Mouse (Mus musculus) 3T3-L1 (cell line): Measurements from ENCODE around the gene Cdh1.
"Not testable (repeated sequence)": the region's sequence is repeated elsewhere in the genome, so short reads cannot be mapped to it uniquely, and the experiment has no call there.

Experiments used
- DNase-seq: peaks from one replicate; pipeline ENCODE4 v3.0.0-alpha.2; 2015; ENCODE audit warnings: low read depth, low spot score

Cdh1 gene

GRCm38 (mm10) chr8:106603131-106603819, at the start of gene Cdh1:
TSS of gene Cdh1 (plus strand) at chr8:106603351.
- DNase-seq, result no peak

DNA sequence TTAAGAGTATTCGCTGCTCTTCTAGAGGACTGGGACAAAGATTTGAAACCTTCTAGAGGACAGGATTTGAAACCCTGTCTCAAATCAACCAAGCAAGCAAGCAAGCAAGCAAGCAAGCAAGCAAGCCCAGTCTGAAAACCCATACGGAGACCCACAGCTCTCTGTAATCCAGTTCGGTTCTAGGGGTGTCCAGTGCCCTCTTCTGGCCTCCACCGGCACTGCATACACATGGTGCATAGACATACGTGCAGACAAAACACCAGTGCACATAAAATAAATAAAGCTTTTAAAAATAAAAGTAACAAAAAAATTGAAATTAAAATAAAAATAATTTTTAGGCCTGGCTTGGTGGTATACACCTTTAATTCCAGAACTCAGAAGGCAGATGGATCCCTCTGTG, 49.1 kb upstream of the Cdh1 start:
- DNase-seq, result no peak

- no peak for DNase-seq
These were observed 47.0 kb upstream of the Cdh1 start for GRCm38 (mm10) chr8:106556068-106556645.

GRCm38 (mm10) chr8:106559844-106560243, 43.3 kb upstream of the Cdh1 start:
- DNase-seq, result no peak

DNA sequence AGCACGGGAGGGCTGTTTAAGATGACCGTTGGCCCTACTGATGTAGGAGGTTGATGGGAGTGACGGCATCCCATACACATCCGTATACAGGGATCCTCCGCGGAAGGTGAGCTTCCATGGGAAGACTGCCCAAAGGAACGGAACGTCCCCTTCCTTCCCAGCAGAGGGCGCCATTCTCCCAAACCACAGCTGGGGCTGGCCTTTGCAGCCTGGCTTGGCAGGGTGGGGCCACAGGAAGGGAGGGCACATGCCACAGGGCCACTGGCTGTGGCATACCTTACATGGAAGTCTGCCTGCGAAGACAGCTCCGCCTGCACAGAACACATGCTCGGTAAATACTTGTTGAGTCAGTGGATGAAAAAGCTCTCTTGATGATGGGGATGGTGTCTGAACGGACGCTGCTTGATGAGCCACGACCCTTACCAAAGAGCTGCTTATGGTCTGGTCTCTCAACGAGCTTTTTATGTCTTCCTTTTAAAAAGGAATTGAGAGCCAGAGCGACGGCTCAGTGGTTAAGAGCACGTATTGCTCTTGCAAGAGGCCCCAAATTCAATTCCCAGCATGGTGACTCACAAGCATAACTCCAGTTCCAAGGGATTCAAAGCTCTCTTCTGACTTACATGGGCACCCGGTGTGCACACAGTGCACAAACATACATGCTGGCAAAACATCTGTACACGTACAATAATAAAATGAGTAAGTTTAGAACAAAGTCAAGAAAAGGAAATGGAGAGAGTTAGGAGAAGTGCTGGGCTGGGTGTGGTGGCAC, 41.9 kb upstream of the Cdh1 start:
- DNase-seq, result peak; percentile 71

- peak; percentile 65 for DNase-seq
These were observed 39.4 kb upstream of the Cdh1 start for GRCm38 (mm10) chr8:106563691-106564182.

GRCm38 (mm10) chr8:106569006-106569405, 34.1 kb upstream of the Cdh1 start:
- DNase-seq, result no peak

DNA sequence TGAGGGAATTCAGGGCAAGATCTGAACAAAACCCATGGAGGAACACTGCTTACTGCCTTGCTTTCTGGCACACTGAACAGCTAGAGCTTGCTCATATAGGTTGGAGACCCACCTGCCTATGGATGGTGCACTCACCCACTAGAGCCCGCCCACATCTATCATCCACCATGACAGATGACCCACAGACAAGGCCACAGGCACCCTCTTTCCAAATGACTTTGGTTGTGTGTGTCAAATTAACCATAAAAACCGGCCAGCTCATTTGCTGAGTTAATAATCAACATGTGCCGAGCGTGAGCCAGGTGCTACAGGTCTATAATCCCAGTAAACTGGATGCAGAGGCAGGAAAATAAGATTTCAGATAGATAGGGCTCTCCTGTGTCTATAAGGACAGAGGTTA, 32.8 kb upstream of the Cdh1 start:
- no peak for DNase-seq

GRCm38 (mm10) chr8:106571551-106572172, 31.5 kb upstream of the Cdh1 start:
- DNase-seq, result no peak

DNA sequence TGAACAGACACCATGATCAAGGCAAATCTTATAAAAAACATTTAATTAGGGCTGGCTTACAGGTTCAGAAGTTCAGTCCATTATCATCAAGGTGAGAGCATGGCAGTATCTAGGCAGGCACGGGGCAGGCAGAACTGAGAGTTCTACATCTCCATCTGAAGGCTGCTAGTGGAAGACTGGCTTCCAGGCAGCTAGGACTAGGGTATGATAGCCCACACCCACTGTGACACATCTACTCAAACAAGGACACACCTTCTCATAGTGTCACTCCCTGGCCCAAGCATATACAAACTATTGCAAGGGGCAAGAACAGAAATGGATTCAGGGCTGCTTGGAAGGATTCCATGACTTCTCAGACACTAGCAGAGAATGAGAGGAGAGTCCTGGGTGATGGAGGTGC, 31.0 kb upstream of the Cdh1 start:
- DNase-seq, result not testable (repeated sequence)

- not testable (repeated sequence) for DNase-seq
These were observed 30.0 kb upstream of the Cdh1 start, which contains the start of gene Gm10073 for GRCm38 (mm10) chr8:106573168-106573567. TSS of gene Gm10073 (minus strand) at chr8:106573461.

GRCm38 (mm10) chr8:106574283-106574682, 28.9 kb upstream of the Cdh1 start:
- no peak for DNase-seq

DNA sequence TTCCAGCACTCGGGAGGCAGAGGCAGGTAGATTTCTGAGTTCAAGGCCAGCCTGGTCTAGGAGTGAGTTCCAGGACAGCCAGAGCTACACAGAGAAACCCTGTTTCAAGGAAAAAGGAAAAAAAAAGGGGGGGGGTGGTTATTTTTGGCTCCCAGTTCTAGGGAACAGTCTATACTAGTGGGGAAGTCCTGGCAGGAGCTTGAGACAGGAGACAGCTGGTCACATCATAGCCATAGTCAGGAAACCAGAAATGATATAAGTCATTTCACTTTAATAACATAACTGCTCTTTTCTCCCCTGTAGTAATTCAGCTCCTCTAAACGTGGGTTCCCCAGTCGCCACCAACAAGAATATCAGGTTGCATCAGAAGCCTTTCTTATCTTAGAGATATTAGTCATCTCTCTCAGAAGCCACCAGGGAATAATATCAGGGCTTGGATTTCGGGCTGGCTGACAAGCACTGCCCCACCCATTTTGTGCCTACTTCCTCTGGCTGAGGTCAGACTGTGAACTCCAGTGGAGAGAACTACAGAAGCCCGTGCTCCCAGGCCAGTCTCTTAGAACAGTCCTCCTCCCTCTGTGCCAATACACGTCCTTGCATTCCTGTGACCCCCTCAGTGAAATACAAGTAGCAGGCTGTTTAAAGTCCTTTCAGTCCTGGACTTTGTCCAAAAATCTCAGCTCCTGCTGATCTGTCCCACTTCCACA, 26.1 kb upstream of the Cdh1 start:
- DNase-seq, result peak; percentile 90

DNA sequence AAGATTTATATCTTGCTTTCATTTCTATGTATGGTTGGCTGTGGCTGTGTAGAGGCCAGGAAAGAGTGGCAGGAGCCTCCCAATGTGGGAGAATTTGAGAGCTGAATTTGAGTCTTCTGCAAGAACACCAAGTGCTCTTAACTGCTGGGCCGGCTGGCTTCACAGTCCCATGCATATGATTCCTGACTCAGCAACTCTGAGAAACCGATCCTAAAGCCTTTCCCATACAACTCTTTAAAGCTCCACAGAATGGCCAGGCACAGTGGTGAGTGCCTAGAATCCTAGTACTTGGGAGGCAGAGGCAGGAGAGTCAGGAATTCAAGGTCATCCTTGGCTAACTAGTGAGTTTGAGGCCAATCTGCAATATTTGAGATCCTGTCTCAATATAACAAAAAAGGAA, 23.6 kb upstream of the Cdh1 start:
- DNase-seq, result no peak

GRCm38 (mm10) chr8:106581344-106582088, 21.6 kb upstream of the Cdh1 start:
- DNase-seq, result no peak

DNA sequence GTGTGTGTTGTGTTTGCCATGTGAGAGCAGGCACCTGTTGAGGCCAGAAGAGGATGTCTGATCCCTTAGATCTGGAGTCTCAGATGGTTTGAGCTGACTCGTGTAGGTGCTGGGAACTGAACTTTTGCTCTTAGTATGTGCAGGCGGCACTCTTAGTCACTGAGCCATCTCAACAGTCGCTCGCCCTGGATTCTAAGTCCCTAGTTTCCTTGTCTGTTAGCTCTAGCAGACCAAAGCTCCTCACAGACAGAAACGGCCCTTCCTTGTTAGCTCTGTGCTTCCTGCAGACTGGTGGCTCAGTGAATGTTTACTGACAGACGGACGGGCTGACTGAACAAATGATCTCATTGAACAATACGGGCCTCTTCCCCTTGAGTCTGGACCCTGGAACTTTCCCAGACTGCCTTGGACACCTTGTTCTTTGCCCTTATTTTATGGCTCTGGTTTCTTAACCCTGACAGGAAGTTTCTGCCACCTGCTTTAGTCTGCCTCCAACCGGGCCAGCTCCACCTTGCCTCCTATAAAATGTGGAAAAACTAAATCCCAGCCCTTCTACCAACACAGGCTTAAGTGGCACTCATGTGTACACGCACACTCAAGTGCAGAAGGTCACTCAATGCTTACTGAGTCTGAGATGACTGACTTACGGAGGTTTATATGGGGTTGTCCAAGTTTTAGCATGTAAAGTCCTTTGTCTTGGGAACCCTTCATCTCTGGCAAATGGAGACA, 18.0 kb upstream of the Cdh1 start:
- DNase-seq, result no peak

GRCm38 (mm10) chr8:106585671-106586037, 17.5 kb upstream of the Cdh1 start:
- no peak for DNase-seq

- DNase-seq, result no peak
These were observed 16.3 kb upstream of the Cdh1 start for GRCm38 (mm10) chr8:106586896-106587295.

DNA sequence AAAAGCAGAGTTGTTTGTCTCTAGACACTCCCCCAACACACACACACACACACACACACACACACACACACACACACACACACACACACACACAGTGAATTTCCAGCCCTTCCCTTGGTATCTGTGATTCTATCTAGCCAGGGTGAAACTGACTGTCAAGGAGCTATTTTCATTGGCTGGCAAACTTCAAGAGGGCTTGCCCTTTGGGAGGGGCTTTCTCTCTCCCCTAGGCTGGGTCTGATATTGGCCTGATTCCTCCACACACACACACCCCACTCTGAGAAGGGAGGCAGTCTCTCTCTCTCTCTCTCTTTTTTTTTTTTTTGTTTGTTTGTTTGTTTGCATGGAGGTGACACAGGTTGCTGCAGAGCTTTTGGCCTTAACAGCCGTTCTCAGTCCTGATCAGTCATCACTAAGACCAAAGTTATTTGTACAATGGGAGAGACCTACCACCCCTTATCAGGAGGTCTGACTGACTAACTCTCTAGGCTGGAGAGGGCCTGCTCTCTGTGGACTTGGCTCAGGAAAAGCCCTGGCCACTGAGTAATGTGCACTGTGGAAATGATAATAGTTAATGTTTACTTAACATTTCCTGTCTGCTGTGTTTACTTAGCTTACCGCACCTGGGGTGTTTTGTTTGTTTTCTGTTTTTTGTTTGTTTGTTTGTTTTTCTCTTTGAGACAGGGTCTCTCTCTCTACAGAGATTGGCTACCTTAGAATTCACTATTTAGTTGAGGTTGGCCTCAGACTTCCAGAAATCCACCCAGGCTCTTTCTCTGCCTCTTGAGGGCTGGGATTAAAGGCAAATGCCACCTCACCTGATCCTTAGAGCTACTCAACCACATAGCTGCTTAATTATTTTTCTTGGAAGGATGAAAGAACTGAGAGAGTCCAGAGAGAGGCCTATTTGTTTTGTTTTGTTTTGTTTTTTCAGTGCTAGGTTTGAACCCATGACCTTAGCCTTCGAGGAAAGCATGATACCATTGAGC, 14.4 kb upstream of the Cdh1 start:
- peak; percentile 50 for DNase-seq
